Mouse (Mus musculus) forebrain, postnatal 0 days (tissue): Measurements from ENCODE around the gene Zfyve19. TPM values are rescaled to one million over a fixed set of nuclear protein-coding genes. Genes with fewer than 3 reads are reported as not detected.

Source experiments
- ATAC-seq: fragments of 200-750 bp; cut with Nextera tagmentation; 2 replicates; pipeline ENCODE4 v1.8.0; 2017; ENCODE audit warnings: mild to moderate bottlenecking, moderate library complexity
- DNase-seq: peaks from one replicate; pipeline ENCODE4 v3.0.0-alpha.2; 2015
- H3K27ac ChIP-seq: fragments of 300-500 bp; sonication (generic); 2 replicates; pipeline ENCODE4 v1.5.1; 2014; ENCODE audit warnings: low read depth, mild to moderate bottlenecking, antibody characterized with exemption, low read length, moderate library complexity, mixed read lengths
- H3K27me3 ChIP-seq: fragments of 300-500 bp; sonication (generic); 2 replicates; pipeline ENCODE4 v1.6.1; 2014; ENCODE audit warnings: mild to moderate bottlenecking, low read length, mixed read lengths; ENCODE audit not compliant: insufficient read depth
- H3K36me3 ChIP-seq: fragments of 300-500 bp; sonication (generic); 2 replicates; pipeline ENCODE4 v1.6.1; 2014; ENCODE audit warnings: mild to moderate bottlenecking, moderate library complexity; ENCODE audit not compliant: insufficient read depth
- H3K4me1 ChIP-seq: fragments of 300-500 bp; sonication (generic); 2 replicates; pipeline ENCODE4 v1.6.1; 2014; ENCODE audit warnings: antibody characterized with exemption; ENCODE audit not compliant: insufficient read depth
- H3K4me2 ChIP-seq: fragments of 300-500 bp; sonication (generic); 2 replicates; pipeline ENCODE4 v1.6.1; 2014; ENCODE audit warnings: low read depth, mild to moderate bottlenecking, moderate library complexity
- H3K4me3 ChIP-seq: fragments of 300-500 bp; sonication (generic); 2 replicates; pipeline ENCODE4 v1.5.1; 2014; ENCODE audit warnings: low read depth, low read length, mixed read lengths
- H3K9ac ChIP-seq: fragments of 300-500 bp; sonication (generic); 2 replicates; pipeline ENCODE4 v1.6.1; 2014; ENCODE audit warnings: mild to moderate bottlenecking
- H3K9me3 ChIP-seq: fragments of 300-500 bp; sonication (generic); 2 replicates; pipeline ENCODE4 v1.6.1; 2016; ENCODE audit warnings: low read length
- CTCF ChIP-seq: sonication (generic); IDR thresholded peaks from 2 replicates; pipeline ENCODE4 v1.5.1; 2016; ENCODE audit warnings: antibody characterized with exemption, control low read depth, low read depth
- WGBS: fragments of 180-500 bp; shearing (Covaris S2); extraction: QIAGEN DNeasy Blood & Tissue Kit; methylation state at CpG from one replicate; pipeline ENCODE4 v1.1.7; 2014; 5-methylcytosine and 5-hydroxymethylcytosine counted together
- polyA plus RNA-seq: library from polyadenylated mRNA; unstranded; fragments of >200 nt; fragmentation: Nextera tagmentation; extraction: Ambion mirVana; gene quantifications from 2 replicates; pipeline ENCODE4 v1.2.1, GENCODE M21; 2015
- total RNA-seq: library from RNA; depleted of rRNA; stranded (reverse); fragments of >200 nt; gene quantifications from 2 replicates; pipeline ENCODE4 v1.2.3, GENCODE M21; 2014

The Zfyve19 gene
- total and polyA plus RNA-seq, 2 experiments from 2014 or later, result 37.4 to 62.5 TPM

DNA sequence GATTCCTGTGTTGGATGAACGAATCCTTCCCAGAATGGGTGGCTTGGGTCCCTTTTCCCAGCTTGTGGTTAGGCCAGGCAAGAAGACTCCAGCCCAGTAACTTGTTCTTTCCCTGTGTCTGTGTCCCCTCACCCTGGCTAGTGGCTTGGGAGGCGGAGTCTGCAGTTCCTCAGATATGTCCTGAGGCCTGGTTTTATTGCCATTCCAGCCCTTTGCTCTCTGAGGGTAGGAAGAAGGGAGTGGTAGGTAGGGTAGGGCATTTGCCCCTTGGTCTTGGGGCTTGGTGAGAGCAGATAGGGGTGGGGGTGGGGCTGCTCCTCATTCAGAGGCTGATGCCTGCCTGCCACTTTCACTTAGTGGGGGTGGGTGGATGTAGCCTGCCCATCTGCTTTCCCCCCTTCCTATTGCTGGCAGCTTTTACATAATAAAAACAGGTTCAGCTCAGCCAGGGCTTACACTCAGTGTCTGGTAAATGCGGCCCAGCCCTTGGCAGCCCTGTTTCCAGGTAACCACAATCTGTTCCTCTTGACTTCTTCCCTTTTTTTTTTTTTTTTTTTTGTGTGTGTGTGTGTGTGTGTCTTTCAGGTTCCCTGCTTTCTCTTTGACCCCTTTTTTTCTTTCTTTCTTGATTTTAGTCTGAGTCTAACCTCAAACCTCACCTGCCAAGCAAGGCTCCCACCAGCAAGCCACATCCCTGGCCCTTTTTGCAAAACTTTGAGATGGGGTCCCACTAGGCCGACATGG, 31.8 kb downstream of the Zfyve19 start:
- Histone ChIP-seq H3K27ac (no peak overlapping the region), H3K4me3 (no peak overlapping the region), H3K27me3 (peaks cover 44% of the 10 kb centered on the region), H3K4me1 (no peaks in the 10 kb centered on the region), H3K9me3 (no peaks in the 10 kb centered on the region), H3K9ac (no peak overlapping the region), H3K4me2 (no peak overlapping the region), H3K36me3 (no peaks in the 10 kb centered on the region)
- WGBS, result 71% methylated on average over 4 of the region's 4 CpGs
- no peak for TF ChIP-seq CTCF
- DNase-seq (no peak), ATAC-seq (no peak)

DNA sequence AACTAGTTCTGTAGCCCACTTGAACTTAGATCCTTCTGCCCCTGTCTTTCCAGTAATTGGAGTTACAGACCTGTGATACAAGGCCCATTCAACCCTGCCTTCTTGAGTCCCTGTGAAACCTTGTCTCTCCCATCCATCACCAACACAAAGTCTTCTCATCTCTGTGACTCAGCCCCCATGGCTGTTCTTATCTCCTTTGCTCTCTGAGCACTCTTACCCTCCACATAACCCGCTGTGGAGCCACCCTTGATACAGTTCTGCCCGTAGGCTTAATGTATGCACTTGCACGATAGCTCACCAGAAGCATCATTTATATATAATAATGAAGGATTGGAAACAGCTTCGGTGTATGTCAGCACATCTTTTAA, 32.4 kb downstream of the Zfyve19 start:
- no peaks in the 10 kb centered on the region for H3K4me1 ChIP-seq
- no peaks in the 10 kb centered on the region for H3K9me3 ChIP-seq
- ATAC-seq (no peak), DNase-seq (no peak)
- H3K4me3 ChIP-seq, result no peak overlapping the region
- peaks cover 39% of the 10 kb centered on the region for H3K27me3 ChIP-seq
- H3K9ac ChIP-seq, result no peak overlapping the region
- no peaks in the 10 kb centered on the region for H3K36me3 ChIP-seq
- TF ChIP-seq CTCF, result no peak
- no peak overlapping the region for H3K27ac ChIP-seq
- 86% methylated on average over 4 of the region's 4 CpGs for whole genome bisulfite sequencing
- no peak overlapping the region for H3K4me2 ChIP-seq

DNA sequence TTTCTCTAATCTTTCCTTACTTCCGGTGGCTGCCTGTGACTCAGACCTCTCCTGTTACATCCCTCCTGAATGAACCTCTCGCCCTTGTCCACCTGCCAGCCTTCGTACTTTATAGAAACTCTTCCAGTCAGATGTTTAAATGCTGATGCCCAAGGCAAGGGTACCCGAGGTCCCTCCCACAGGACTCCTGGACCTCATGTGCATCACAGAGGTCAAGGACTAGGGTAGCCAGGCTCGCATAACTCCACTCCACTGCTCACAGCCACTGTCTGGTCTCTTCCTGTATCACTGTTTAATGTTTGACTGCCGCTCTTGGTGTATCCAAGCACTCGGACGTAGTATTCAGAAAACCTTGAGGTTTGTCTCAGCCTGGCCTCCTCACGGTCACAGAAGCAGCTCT, 34.1 kb downstream of the Zfyve19 start:
- Histone ChIP-seq H3K27ac (no peak overlapping the region), H3K4me3 (no peak overlapping the region), H3K4me2 (no peak overlapping the region), H3K4me1 (no peaks in the 10 kb centered on the region), H3K36me3 (no peaks in the 10 kb centered on the region), H3K9ac (no peak overlapping the region), H3K9me3 (no peaks in the 10 kb centered on the region), H3K27me3 (peaks cover 21% of the 10 kb centered on the region)
- TF ChIP-seq CTCF, result no peak
- ATAC-seq, result no peak
- 79% methylated on average over 9 of the region's 9 CpGs for WGBS
- DNase-seq, result no peak

DNA sequence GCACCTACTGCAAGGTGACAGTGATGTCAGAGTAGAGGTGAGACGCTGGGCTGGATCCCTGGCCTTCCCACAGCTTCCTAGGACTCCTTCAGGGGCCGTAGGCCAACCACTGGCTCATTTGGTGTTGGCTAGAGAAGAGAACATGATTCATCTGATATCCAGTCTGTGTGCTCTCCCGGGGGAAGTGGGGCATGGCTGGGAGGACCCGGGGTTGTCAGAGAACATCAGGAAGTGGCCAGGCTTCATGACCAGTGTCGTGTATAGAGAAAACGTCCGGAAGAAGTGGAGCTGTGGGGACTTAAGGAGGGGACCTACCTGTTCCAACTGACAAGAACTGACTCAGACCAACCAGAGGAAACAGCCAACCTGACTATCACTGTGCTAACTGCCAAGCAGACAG, 36.8 kb downstream of the Zfyve19 start:
- TF ChIP-seq CTCF, result no peak
- Histone ChIP-seq H3K4me2 (no peak overlapping the region), H3K4me3 (no peak overlapping the region), H3K4me1 (no peaks in the 10 kb centered on the region), H3K27ac (no peak overlapping the region), H3K9ac (no peak overlapping the region), H3K27me3 (no peaks in the 10 kb centered on the region), H3K36me3 (no peaks in the 10 kb centered on the region), H3K9me3 (no peaks in the 10 kb centered on the region)
- 85% methylated on average over 7 of the region's 7 CpGs for WGBS
- ATAC-seq, result no peak
- no peak for DNase-seq

DNA sequence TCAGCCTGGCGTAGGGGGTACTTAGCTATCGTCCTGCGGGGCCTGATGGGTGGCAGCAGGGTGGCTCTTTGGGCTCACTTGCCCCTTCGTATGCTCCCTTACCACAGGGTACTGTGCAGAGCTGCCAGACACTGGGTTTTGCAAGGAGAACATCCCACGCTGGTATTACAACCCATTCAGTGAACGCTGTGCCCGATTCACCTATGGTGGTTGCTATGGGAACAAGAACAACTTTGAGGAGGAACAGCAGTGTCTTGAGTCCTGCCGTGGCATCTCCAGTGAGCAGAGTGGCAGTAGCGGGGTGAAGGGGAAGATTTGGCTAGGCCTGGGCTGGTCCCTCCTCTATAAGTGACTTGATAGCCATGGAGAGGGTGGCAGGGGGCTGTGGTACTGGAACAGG, 39.5 kb downstream of the Zfyve19 start:
- Histone ChIP-seq H3K36me3 (no peaks in the 10 kb centered on the region), H3K4me2 (no peak overlapping the region), H3K27me3 (no peaks in the 10 kb centered on the region), H3K4me1 (no peaks in the 10 kb centered on the region), H3K27ac (no peak overlapping the region; the same call in 1 of the 2 replicates), H3K9me3 (no peaks in the 10 kb centered on the region), H3K4me3 (no peak overlapping the region), H3K9ac (no peak overlapping the region)
- TF ChIP-seq CTCF, result no peak
- 73% methylated on average over 9 of the region's 9 CpGs for WGBS
- DNase-seq, result no peak
- ATAC-seq, result peak; percentile 68

DNA sequence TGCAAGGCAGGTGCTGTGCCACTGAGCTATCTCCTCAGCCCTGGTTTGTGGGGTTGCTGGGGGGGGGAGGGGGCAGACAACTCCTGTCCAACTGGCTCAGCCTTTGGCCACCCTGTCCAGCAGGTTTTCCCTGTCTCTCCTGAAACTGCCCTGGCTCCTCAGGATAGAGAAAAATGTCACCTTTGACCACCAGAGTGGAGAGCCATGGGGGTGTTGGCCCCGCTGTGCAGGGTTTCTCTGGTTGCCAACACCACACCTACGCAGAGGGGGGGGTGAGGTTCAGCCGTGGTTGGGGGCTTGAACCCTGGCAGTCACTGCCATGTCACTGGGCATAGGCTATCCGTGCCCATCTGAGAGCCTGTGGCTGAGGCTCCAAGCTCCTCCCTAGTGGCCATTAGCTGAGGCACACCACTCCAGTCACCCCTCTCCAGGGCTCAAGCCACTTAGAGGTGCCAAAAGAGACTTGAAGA, 41.2 kb downstream of the Zfyve19 start:
- Histone ChIP-seq H3K9me3 (no peaks in the 10 kb centered on the region), H3K9ac (no peak overlapping the region), H3K27me3 (no peaks in the 10 kb centered on the region), H3K4me1 (no peaks in the 10 kb centered on the region), H3K27ac (no peak overlapping the region), H3K36me3 (no peaks in the 10 kb centered on the region), H3K4me2 (no peak overlapping the region), H3K4me3 (no peak overlapping the region)
- TF ChIP-seq CTCF, result no peak
- ATAC-seq (no peak), DNase-seq (no peak)
- 75% methylated on average over 4 of the region's 4 CpGs for WGBS

DNA sequence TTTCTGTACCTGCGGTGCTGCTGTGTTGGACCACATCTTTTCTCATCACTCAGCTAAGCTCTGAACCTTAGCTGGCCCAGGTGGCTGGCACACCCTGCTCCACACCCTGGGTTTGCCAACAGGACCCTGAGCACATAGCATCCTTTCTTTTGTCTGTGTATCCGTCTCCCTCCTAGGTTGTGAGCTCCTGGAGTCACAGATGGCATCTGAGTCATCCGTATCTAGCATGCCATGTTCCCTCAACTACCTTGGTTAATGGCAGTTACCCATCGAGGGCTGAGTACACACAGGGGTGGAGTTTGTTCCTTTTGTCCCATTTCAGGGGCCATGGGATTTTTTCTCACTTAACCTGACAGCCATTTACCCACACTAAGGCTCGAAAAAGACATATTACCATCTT, 42.0 kb downstream of the Zfyve19 start:
- no peak overlapping the region for H3K27ac ChIP-seq
- H3K4me2 ChIP-seq, result no peak overlapping the region
- peaks cover 5% of the 10 kb centered on the region; the same call in 1 of the 2 replicates for H3K27me3 ChIP-seq
- no peak for TF ChIP-seq CTCF
- no peaks in the 10 kb centered on the region for H3K36me3 ChIP-seq
- WGBS, result 59% methylated on average over 5 of the region's 5 CpGs
- H3K9ac ChIP-seq, result no peak overlapping the region
- ATAC-seq, result no peak
- H3K4me1 ChIP-seq, result no peaks in the 10 kb centered on the region
- no peaks in the 10 kb centered on the region for H3K9me3 ChIP-seq
- H3K4me3 ChIP-seq, result no peak overlapping the region
- DNase-seq, result no peak
